Mouse (Mus musculus) forebrain, embryonic 14.5 days (tissue): ENCODE results near the gene Cd248. TPM values are rescaled to one million over a fixed set of nuclear protein-coding genes. Genes with fewer than 3 reads are reported as not detected.
A peak's percentile ranks its signal among the peaks of the same experiment; 100 is the strongest.

Experiments
- ATAC-seq: fragments of 200-750 bp; cut with Nextera tagmentation; 2 replicates; pipeline ENCODE4 v1.8.0; 2017; ENCODE audit warnings: mild to moderate bottlenecking, moderate library complexity
- DNase-seq: peaks from one replicate; pipeline ENCODE4 v3.0.0-alpha.2; 2015; ENCODE audit warnings: low spot score
- H3K27ac ChIP-seq: fragments of 300-500 bp; sonication (generic); 2 replicates; pipeline ENCODE4 v1.5.1; 2014; ENCODE audit warnings: low read depth, mild to moderate bottlenecking, control low read depth, low read length, moderate library complexity
- H3K27me3 ChIP-seq: fragments of 300-500 bp; sonication (generic); replicated peaks from 2 replicates; pipeline ENCODE4 v1.6.1; 2014; ENCODE audit warnings: low read length, control low read depth, mixed read lengths; ENCODE audit not compliant: control insufficient read depth, insufficient read depth
- H3K36me3 ChIP-seq: fragments of 300-500 bp; sonication (generic); 2 replicates; pipeline ENCODE4 v1.6.1; 2014; ENCODE audit warnings: low read length, control low read depth; ENCODE audit not compliant: control insufficient read depth, insufficient read depth
- H3K4me1 ChIP-seq: fragments of 300-500 bp; sonication (generic); 2 replicates; pipeline ENCODE4 v1.6.1; 2014; ENCODE audit warnings: antibody characterized with exemption, low read length, control low read depth; ENCODE audit not compliant: control insufficient read depth, insufficient read depth
- H3K4me2 ChIP-seq: fragments of 300-500 bp; sonication (generic); 2 replicates; pipeline ENCODE4 v1.6.1; 2014; ENCODE audit warnings: mild to moderate bottlenecking, control low read depth, low read length
- H3K4me3 ChIP-seq: fragments of 300-500 bp; sonication (generic); 2 replicates; pipeline ENCODE4 v1.5.1; 2014; ENCODE audit warnings: low read depth, low read length, control low read depth
- H3K9ac ChIP-seq: fragments of 300-500 bp; sonication (generic); 2 replicates; pipeline ENCODE4 v1.6.1; 2014; ENCODE audit warnings: mild to moderate bottlenecking, low read length, control low read depth, moderate library complexity
- H3K9me3 ChIP-seq: fragments of 300-500 bp; sonication (generic); replicated peaks from 2 replicates; pipeline ENCODE4 v1.6.1; 2016; ENCODE audit warnings: low read length, control low read depth, mixed read lengths; ENCODE audit not compliant: control insufficient read depth
- WGBS: fragments of 180-500 bp; shearing (Covaris S2); extraction: QIAGEN DNeasy Blood & Tissue Kit; methylation state at CpG from one replicate; pipeline ENCODE4 v1.1.7; 2014; 5-methylcytosine and 5-hydroxymethylcytosine counted together
- polyA plus RNA-seq: library from polyadenylated mRNA; unstranded; fragments of >200 nt; fragmentation: Nextera tagmentation; extraction: Ambion mirVana; gene quantifications from 2 replicates; pipeline ENCODE4 v1.2.1, GENCODE M21; 2014

Gene Cd248
- polyA plus RNA-seq, 1 experiment from 2014 or later, result 12.5 TPM

- Histone ChIP-seq H3K27me3 (no peaks in the 10 kb centered on the region), H3K27ac (peak within 1 kb of the TSS; percentile 86), H3K36me3 (peaks cover 7% of the 10 kb centered on the region), H3K9me3 (no peaks in the 10 kb centered on the region), H3K4me1 (peaks cover 22% of the 10 kb centered on the region), H3K9ac (peak within 1 kb of the TSS; percentile 92), H3K4me2 (peak within 1 kb of the TSS; percentile 98), H3K4me3 (peak within 1 kb of the TSS; percentile 79)
- peak; percentile 94 for ATAC-seq
- WGBS, result 0% methylated on average over 44 of the region's 44 CpGs
- DNase-seq, result peak; percentile 98
Measured at GRCm38 (mm10) chr19:5038709-5039156, 29.1 kb upstream of the Cd248 start, which contains the start of the genes B4gat1 and AC124502.3. Gene B4gat1 (plus strand): TSS chr19:5038826. Gene AC124502.3 (plus strand): TSS chr19:5038891.

GRCm38 (mm10) chr19:5039301-5040114 is 28.4 kb upstream of the Cd248 start:
- no peaks in the 10 kb centered on the region for H3K9me3 ChIP-seq
- peak overlapping the region; percentile 92 for H3K9ac ChIP-seq
- H3K27me3 ChIP-seq, result no peaks in the 10 kb centered on the region
- peaks cover 22% of the 10 kb centered on the region for H3K4me1 ChIP-seq
- ATAC-seq, result peak; percentile 11
- H3K4me3 ChIP-seq, result peak overlapping the region; percentile 79
- peaks cover 11% of the 10 kb centered on the region for H3K36me3 ChIP-seq
- peak overlapping the region; percentile 86; the same call in 1 of the 2 replicates for H3K27ac ChIP-seq
- no peak for DNase-seq
- H3K4me2 ChIP-seq, result peak overlapping the region; percentile 98
- 8% methylated on average over 41 of the region's 41 CpGs for WGBS

GRCm38 (mm10) chr19:5040862-5041523 is 26.9 kb upstream of the Cd248 start, which contains the start of gene Brms1:
Gene Brms1 (plus strand): TSS chr19:5041354.
- H3K27me3 ChIP-seq, result no peaks in the 10 kb centered on the region
- peak within 1 kb of the TSS; percentile 98 for H3K4me2 ChIP-seq
- peak; percentile 98 for DNase-seq
- peak within 1 kb of the TSS; percentile 79 for H3K4me3 ChIP-seq
- H3K9ac ChIP-seq, result peak within 1 kb of the TSS; percentile 92
- H3K4me1 ChIP-seq, result peaks cover 22% of the 10 kb centered on the region
- 7% methylated on average over 40 of the region's 40 CpGs for WGBS
- peak within 1 kb of the TSS; percentile 10; the same call in 1 of the 2 replicates for H3K27ac ChIP-seq
- no peaks in the 10 kb centered on the region for H3K9me3 ChIP-seq
- H3K36me3 ChIP-seq, result peaks cover 19% of the 10 kb centered on the region
- ATAC-seq, result peak; percentile 67

GRCm38 (mm10) chr19:5041588-5041987 is 26.3 kb upstream of the Cd248 start:
- no peak; the same call in 1 of the 2 replicates for ATAC-seq

GRCm38 (mm10) chr19:5045531-5045930 is 22.3 kb upstream of the Cd248 start:
- DNase-seq, result no peak
- H3K4me3 ChIP-seq, result no peak overlapping the region
- WGBS, result 86% methylated on average over 4 of the region's 4 CpGs
- no peak overlapping the region for H3K27ac ChIP-seq
- peaks cover 4% of the 10 kb centered on the region; the same call in 1 of the 2 replicates for H3K27me3 ChIP-seq
- no peak overlapping the region for H3K4me2 ChIP-seq
- no peak overlapping the region for H3K9ac ChIP-seq
- ATAC-seq, result no peak
- peaks cover 50% of the 10 kb centered on the region for H3K36me3 ChIP-seq
- no peaks in the 10 kb centered on the region for H3K9me3 ChIP-seq
- peaks cover 6% of the 10 kb centered on the region for H3K4me1 ChIP-seq

More at GRCm38 (mm10) chr19:5041588-5041987, 26.3 kb upstream of the Cd248 start:
- peaks cover 22% of the 10 kb centered on the region for H3K4me1 ChIP-seq
- WGBS, result 2% methylated on average over 16 of the region's 16 CpGs
- DNase-seq, result no peak
- peak overlapping the region; percentile 98 for H3K4me2 ChIP-seq
- H3K9me3 ChIP-seq, result no peaks in the 10 kb centered on the region
- H3K27ac ChIP-seq, result peak overlapping the region; percentile 10; the same call in 1 of the 2 replicates
- peak overlapping the region; percentile 92 for H3K9ac ChIP-seq
- H3K4me3 ChIP-seq, result peak overlapping the region; percentile 79
- H3K36me3 ChIP-seq, result peaks cover 25% of the 10 kb centered on the region
- H3K27me3 ChIP-seq, result no peaks in the 10 kb centered on the region

- 79% methylated on average over 14 of the region's 14 CpGs for WGBS
- peaks cover 42% of the 10 kb centered on the region for H3K36me3 ChIP-seq
- ATAC-seq, result no peak
Measured at GRCm38 (mm10) chr19:5048138-5049056, 19.5 kb upstream of the Cd248 start.

GRCm38 (mm10) chr19:5049325-5049724 is 18.6 kb upstream of the Cd248 start:
- Histone ChIP-seq H3K27me3 (peaks cover 33% of the 10 kb centered on the region), H3K4me3 (no peak overlapping the region), H3K9ac (no peak overlapping the region), H3K4me1 (no peaks in the 10 kb centered on the region), H3K4me2 (no peak overlapping the region), H3K36me3 (peaks cover 39% of the 10 kb centered on the region), H3K9me3 (no peaks in the 10 kb centered on the region), H3K27ac (no peak overlapping the region)
- WGBS, result 71% methylated on average over 6 of the region's 6 CpGs
- no peak for ATAC-seq
- DNase-seq, result no peak

More at GRCm38 (mm10) chr19:5048138-5049056, 19.5 kb upstream of the Cd248 start:
- Histone ChIP-seq H3K9ac (no peak overlapping the region), H3K27ac (no peak overlapping the region), H3K4me1 (no peaks in the 10 kb centered on the region), H3K4me2 (no peak overlapping the region), H3K4me3 (no peak overlapping the region), H3K27me3 (peaks cover 30% of the 10 kb centered on the region), H3K9me3 (no peaks in the 10 kb centered on the region)
- DNase-seq, result no peak
